Mouse (Mus musculus): ENCODE measurements at regions not wholly inside any gene's neighbourhood (a gene's known extent, or its start where the extent isn't known, plus 50 kb on each side); places are given as distances from the start of the nearest gene placed in this dataset.

GRCm38 (mm10) chr1:35860779-35861178 is 207.4 kb upstream of the Hs6st1 start:
- TF ChIP-seq POLR2A (IDR thresholded peaks at IDR 0.05; ENCODE audit: control insufficient read depth, extremely low read depth, insufficient read depth, low read length, poor library complexity) (no peak), CTCF (IDR thresholded peaks at IDR 0.05; ENCODE audit: borderline replicate concordance, control insufficient read depth, extremely low read depth, insufficient read depth, low read length, poor library complexity) (no peak)
